ENCODE assay signal across 8 mouse cellular contexts in the genomic region with DNA sequence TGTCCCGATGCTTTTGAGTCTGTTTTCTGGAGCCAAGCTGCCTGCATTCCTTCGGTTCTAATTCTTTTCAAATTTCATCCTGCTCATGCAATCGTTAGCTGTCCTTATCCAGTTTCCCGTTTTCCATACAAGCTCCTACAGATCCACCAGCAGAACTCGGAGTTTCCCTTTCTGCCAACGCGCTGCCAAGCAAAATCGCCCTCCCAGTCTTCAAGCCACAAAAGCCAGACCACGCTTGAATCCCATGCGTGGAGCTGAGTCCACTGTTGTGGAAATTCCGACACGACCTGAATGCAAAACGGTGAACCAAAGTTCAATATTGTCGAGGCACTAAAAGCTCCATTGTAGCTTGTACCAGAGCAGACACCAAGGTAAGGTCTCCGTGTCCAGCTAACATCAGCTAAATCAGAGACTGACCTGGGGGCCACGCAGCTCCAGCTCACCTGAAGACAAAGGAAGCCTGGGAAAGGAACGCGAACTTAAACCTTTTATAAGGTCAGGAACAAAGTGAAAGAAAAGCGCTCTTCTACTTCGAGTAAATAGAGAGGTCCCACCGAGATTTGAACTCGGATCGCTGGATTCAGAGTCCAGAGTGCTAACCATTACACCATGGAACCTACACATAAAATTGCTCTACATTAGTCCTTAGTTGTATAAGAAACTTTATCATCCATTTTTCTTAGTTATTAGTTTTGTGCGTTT. TPM values are rescaled to one million over a fixed set of nuclear protein-coding genes. Genes with fewer than 3 reads are reported as not detected.
DNase-seq lines count a peak whose midpoint lies in the region; ATAC-seq and TF ChIP-seq lines count a peak whose summit lies in the region.

No protein-coding gene starts in this region.

- 4% methylated on average over 24 of the region's 24 CpGs for WGBS in heart, embryonic 16.5 days
- 4% methylated on average over 24 of the region's 24 CpGs for WGBS in neural tube, embryonic 12.5 days

- H3K4me2 ChIP-seq in heart, embryonic 16.5 days (ENCODE audit: low read depth, low read length), result peak overlapping the region; percentile 34
- 0 out of 2 replicates have a peak overlapping the region, but pooled peaks have one; percentile 12 for H3K4me2 ChIP-seq in neural tube, embryonic 12.5 days (replicated peaks)

- H3K27me3 ChIP-seq in heart, embryonic 16.5 days (ENCODE audit: control insufficient read depth, insufficient read depth, low read length), result peaks cover 66% of the 10 kb centered on the region
- H3K27me3 ChIP-seq in neural tube, embryonic 12.5 days (replicated peaks), result peaks cover 63% of the 10 kb centered on the region

- no peak overlapping the region for H3K9ac ChIP-seq in heart, embryonic 16.5 days (ENCODE audit: low read length)
- H3K9ac ChIP-seq in neural tube, embryonic 12.5 days, result no peak overlapping the region

- H3K9me3 ChIP-seq in heart, embryonic 16.5 days (replicated peaks; ENCODE audit: control insufficient read depth, low read length), result no peaks in the 10 kb centered on the region
- no peaks in the 10 kb centered on the region for H3K9me3 ChIP-seq in neural tube, embryonic 12.5 days

- peak overlapping the region; percentile 26; the same call in 1 of the 2 replicates for H3K4me3 ChIP-seq in heart, embryonic 16.5 days (ENCODE audit: low read length)
- H3K4me3 ChIP-seq in neural tube, embryonic 12.5 days, result no peak overlapping the region
- H3K4me3 ChIP-seq in left cerebral cortex, adult 2 months, result no peak overlapping the region

- H3K27ac ChIP-seq in heart, embryonic 16.5 days (ENCODE audit: low read length), result no peak overlapping the region
- no peak overlapping the region for H3K27ac ChIP-seq in neural tube, embryonic 12.5 days
- H3K27ac ChIP-seq in left cerebral cortex, adult 2 months, result no peak overlapping the region

- no peak for ATAC-seq in heart, embryonic 16.5 days (replicated peaks; ENCODE audit: extremely low read depth, insufficient read depth, low FRiP score)
- no peak for ATAC-seq in neural tube, embryonic 12.5 days (ENCODE audit: low FRiP score, low read depth)

- peak; percentile 14 for DNase-seq in lung, postnatal 36 days
- DNase-seq in lung, adult 18-20 months, result no peak
- peak; percentile 60 for DNase-seq in NIH3T3 (ENCODE audit: low read depth)
- DNase-seq in cerebellum, adult 9-10 months, result no peak
- no peak for DNase-seq in left cerebral cortex, adult 2 months (ENCODE audit: extremely low spot score in 1 of 2, low spot score in 2 of 2)
- no peak for DNase-seq in kidney, postnatal 14 days

- intact Hi-C loops in left cerebral cortex, adult 2 months (cut with DNase I), result no loop called here

- no peak for TF ChIP-seq CTCF in left cerebral cortex, adult 2 months (IDR thresholded peaks at IDR 0.05)

- H3K36me3 ChIP-seq in heart, embryonic 16.5 days (ENCODE audit: control insufficient read depth, insufficient read depth), result no peaks in the 10 kb centered on the region
- no peaks in the 10 kb centered on the region for H3K36me3 ChIP-seq in neural tube, embryonic 12.5 days

- no peaks in the 10 kb centered on the region for H3K4me1 ChIP-seq in heart, embryonic 16.5 days (ENCODE audit: control insufficient read depth, insufficient read depth, low read length)
- no peaks in the 10 kb centered on the region for H3K4me1 ChIP-seq in neural tube, embryonic 12.5 days

RNA-seq across cellular contexts. Expression of gene Fcgr1, which starts 47.0 kb away (rescaled TPM):
- polyA plus RNA-seq in heart, embryonic 16.5 days (2015; fragmentation: Nextera tagmentation; extraction: Ambion mirVana), result 1.6 and 2.5 TPM in 2 replicates
- polyA plus RNA-seq in neural tube, embryonic 12.5 days (2016; fragmentation: Nextera tagmentation; extraction: Ambion mirVana), result 1.4 and 1.5 TPM in 2 replicates
- 1 to 10 TPM; 2.0 to 2.7 TPM for total RNA-seq in left cerebral cortex, adult 2 months (2021)

Comparison
In these comparisons a context has a peak if more than half of its experiments do, and no peak if none do; other contexts are left out.
1. DNase-seq: peak in lung, postnatal 36 days (single experiment) and NIH3T3 (single experiment); none in lung, adult 18-20 months (0 of 2), cerebellum, adult 9-10 months (single experiment), left cerebral cortex, adult 2 months (0 of 2) and kidney, postnatal 14 days (single experiment).